Mouse (Mus musculus) G1E (cell line): ENCODE measurements around the gene Ech1.

ENCODE experiments used
- CTCF ChIP-seq: IDR thresholded peaks from 2 replicates; pipeline ENCODE4 v1.5.1; 2012; ENCODE audit warnings: low read depth, low read length, inconsistent platforms, mixed read lengths
- GATA1 ChIP-seq: IDR thresholded peaks from 2 replicates; pipeline ENCODE4 v1.6.1; 2012; ENCODE audit warnings: borderline replicate concordance, low read length, inconsistent platforms, mixed read lengths
- POLR2AphosphoS5 ChIP-seq: IDR thresholded peaks from 2 replicates; pipeline ENCODE4 v1.6.1; 2012; ENCODE audit warnings: low read depth, low read length, inconsistent platforms; ENCODE audit not compliant: insufficient replicate concordance
- TAL1 ChIP-seq: conservative IDR thresholded peaks from 2 replicates; pipeline ENCODE4 v1.6.1; 2012; ENCODE audit warnings: low read depth, low read length, inconsistent platforms, mixed read lengths

- TF ChIP-seq CTCF: no peak
- TF ChIP-seq GATA1: no peak
- TF ChIP-seq TAL1: no peak
- TF ChIP-seq POLR2AphosphoS5: no peak
Observed at GRCm38 (mm10) chr7:28780857-28781256, 44.2 kb upstream of the Ech1 start.
